Mouse (Mus musculus): ENCODE results near the gene Dlg2. TPM values are rescaled to one million over a fixed set of nuclear protein-coding genes. Genes with fewer than 3 reads are reported as not detected.
A peak's percentile ranks its signal among the peaks of the same experiment; 100 is the strongest.

The Dlg2 gene
- polyA plus RNA-seq, 1 experiment from 2014 or later = 1.3 TPM

DNA sequence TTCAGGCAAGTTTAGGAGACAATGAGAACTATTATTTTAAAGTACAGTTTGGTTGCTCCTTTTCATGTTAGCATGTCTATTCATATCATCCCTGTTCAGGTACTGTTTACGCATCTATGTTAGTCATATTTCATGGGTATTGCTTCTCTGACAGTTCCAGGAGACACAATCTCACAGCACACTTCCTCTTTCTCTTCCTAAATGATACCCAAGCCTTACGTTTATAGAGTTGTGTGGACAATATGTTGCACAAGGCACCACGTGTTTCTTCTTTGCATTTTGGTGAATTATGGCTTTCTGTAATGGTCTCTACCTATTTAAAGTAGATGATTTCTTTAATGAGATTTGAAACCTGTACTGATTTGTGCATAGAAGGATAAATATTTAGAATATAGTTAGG is 990.6 kb downstream of the Dlg2 start:
- Histone ChIP-seq H3K4me1 (no peaks in the 10 kb centered on the region), H3K9me3 (no peaks in the 10 kb centered on the region), H3K36me3 (replicated peaks) (no peaks in the 10 kb centered on the region), H3K4me3 (no peak overlapping the region), H3K27me3 (replicated peaks; ENCODE audit: low read depth, poor library complexity, severe bottlenecking) (no peaks in the 10 kb centered on the region), H3K27ac (replicated peaks) (no peak overlapping the region)
- no peak for DNase-seq (ENCODE audit: low spot score)
- WGBS = 86% methylated on average over 3 of the region's 3 CpGs

- Histone ChIP-seq H3K4me3 (no peak overlapping the region), H3K4me1 (no peaks in the 10 kb centered on the region)
Observed at GRCm38 (mm10) chr7:91479145-91479544, 1002.7 kb downstream of the Dlg2 start.

DNA sequence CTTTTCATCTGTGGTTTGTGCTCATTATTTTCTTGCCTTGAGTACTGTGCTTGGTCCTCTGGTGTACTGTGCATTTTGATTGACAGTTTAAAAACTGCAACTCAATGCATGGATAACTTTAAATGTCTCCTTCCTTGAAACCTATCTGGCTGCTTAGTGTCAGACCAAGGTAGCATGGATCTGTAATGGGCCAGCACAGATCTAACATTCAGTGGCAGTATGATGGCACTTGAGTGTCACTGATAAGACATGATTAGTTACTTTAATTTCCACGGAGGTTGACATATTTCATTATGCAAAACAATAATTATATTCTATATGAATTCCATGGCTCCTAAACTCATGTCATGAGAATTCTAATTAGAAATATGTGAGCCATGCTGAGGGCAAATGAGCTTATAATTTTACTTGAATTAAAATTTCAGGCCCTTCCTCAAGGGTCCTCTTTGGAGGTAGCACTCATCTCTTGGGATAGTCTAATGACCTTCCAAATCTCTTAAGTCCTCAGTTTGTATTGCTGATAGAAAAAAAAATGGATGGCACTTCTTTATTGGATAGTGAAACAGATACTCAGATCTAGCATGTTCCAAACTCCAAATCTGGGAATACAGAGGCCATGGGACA is 1005.2 kb downstream of the Dlg2 start:
- Histone ChIP-seq H3K27me3 (replicated peaks; ENCODE audit: low read depth, poor library complexity, severe bottlenecking) (no peaks in the 10 kb centered on the region), H3K27ac (replicated peaks) (no peak overlapping the region), H3K4me1 (no peaks in the 10 kb centered on the region), H3K36me3 (replicated peaks) (no peaks in the 10 kb centered on the region), H3K9me3 (no peaks in the 10 kb centered on the region), H3K4me3 (no peak overlapping the region)
- WGBS = 88% methylated on average over 1 of the region's 1 CpGs
- DNase-seq (ENCODE audit: low spot score) = no peak

More at GRCm38 (mm10) chr7:91479145-91479544, 1002.7 kb downstream of the Dlg2 start:
- Histone ChIP-seq H3K9me3 (no peaks in the 10 kb centered on the region), H3K27ac (replicated peaks) (no peak overlapping the region), H3K36me3 (replicated peaks) (no peaks in the 10 kb centered on the region), H3K27me3 (replicated peaks; ENCODE audit: low read depth, poor library complexity, severe bottlenecking) (no peaks in the 10 kb centered on the region)
- DNase-seq (ENCODE audit: low spot score) = no peak
- 77% methylated on average over 3 of the region's 3 CpGs for WGBS

- no peaks in the 10 kb centered on the region for H3K36me3 ChIP-seq (replicated peaks)
- no peak overlapping the region for H3K27ac ChIP-seq (replicated peaks)
- H3K4me1 ChIP-seq = no peaks in the 10 kb centered on the region
- H3K4me3 ChIP-seq = no peak overlapping the region
- no peaks in the 10 kb centered on the region for H3K27me3 ChIP-seq (replicated peaks; ENCODE audit: low read depth, poor library complexity, severe bottlenecking)
- 78% methylated on average over 3 of the region's 3 CpGs for WGBS
- no peak for DNase-seq (ENCODE audit: low spot score)
- no peaks in the 10 kb centered on the region for H3K9me3 ChIP-seq
Observed at GRCm38 (mm10) chr7:91493234-91493633, 1016.8 kb downstream of the Dlg2 start.

DNA sequence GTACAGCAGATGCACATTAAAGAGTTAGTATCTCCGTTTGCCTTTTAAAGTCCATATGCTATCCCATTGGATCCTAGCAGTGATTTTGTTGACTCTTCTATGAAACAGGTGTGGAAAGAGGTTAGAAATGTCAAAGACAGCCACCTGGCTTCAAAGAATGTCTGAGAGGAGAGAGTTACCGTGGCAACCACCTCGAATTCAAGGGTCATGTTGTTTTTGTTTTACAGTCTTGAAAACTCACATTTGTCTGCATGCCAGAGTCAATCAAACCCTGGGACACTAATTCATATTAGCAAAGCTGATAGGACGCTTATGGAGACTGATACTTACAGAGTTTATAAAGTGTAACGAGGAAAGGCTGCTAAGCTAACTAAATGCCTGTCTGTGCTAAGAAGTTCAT is 1019.1 kb downstream of the Dlg2 start:
- H3K27ac ChIP-seq (replicated peaks) = no peak overlapping the region
- H3K9me3 ChIP-seq = no peaks in the 10 kb centered on the region
- no peaks in the 10 kb centered on the region for H3K27me3 ChIP-seq (replicated peaks; ENCODE audit: low read depth, poor library complexity, severe bottlenecking)
- DNase-seq (ENCODE audit: low spot score) = no peak
- 77% methylated on average over 5 of the region's 5 CpGs for WGBS
- no peaks in the 10 kb centered on the region for H3K4me1 ChIP-seq
- H3K36me3 ChIP-seq (replicated peaks) = no peaks in the 10 kb centered on the region
- H3K4me3 ChIP-seq = no peak overlapping the region

DNA sequence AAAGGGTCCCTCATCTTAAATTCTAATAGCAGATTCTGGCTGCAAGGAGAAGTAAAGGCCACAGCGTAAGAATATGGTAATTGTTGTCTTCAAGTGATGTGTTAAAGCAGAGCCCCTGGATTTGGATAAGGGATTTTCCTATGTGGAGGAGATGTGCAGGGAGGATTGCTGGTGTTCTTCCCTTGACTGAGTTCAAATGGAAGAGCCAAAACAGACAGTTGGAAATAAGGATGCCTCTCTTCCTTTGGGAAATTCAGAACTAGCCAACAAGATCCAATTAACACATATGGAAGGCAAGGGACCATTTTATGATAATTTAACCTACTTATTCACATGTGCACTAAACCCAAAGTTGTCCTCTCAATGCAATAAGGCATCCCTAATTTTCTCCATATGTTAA is 1034.6 kb downstream of the Dlg2 start:
- no peak for DNase-seq (ENCODE audit: low spot score)
- no peaks in the 10 kb centered on the region for H3K4me1 ChIP-seq
- no peak overlapping the region for H3K4me3 ChIP-seq
- no peak overlapping the region for H3K27ac ChIP-seq (replicated peaks)
- no peaks in the 10 kb centered on the region for H3K9me3 ChIP-seq
- H3K27me3 ChIP-seq (replicated peaks; ENCODE audit: low read depth, poor library complexity, severe bottlenecking) = no peaks in the 10 kb centered on the region
- no peaks in the 10 kb centered on the region for H3K36me3 ChIP-seq (replicated peaks)
- WGBS = 79% methylated on average over 1 of the region's 1 CpGs

GRCm38 (mm10) chr7:91514445-91514844 is 1038.0 kb downstream of the Dlg2 start:
- 70% methylated on average over 3 of the region's 3 CpGs for WGBS
- no peaks in the 10 kb centered on the region for H3K36me3 ChIP-seq (replicated peaks)

DNA sequence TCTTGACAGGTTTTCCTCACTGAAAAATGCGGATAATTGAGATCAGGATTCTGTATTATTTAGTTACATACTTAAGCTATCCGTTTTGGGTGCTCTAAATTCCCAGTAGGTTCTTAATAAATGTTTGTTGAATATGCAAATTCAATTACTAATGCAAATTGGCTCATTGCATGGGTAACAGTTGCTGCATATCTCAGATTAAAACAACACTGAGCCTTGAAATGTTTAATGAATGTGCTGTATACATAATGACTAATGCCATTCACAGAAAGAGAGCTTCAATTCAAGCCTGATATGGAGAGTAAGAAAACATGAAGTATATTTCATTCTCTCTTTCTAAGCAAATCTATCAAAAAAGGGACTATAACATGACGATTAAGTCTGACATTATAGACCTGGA is 1039.8 kb downstream of the Dlg2 start:
- Histone ChIP-seq H3K4me1 (no peaks in the 10 kb centered on the region), H3K36me3 (replicated peaks) (no peaks in the 10 kb centered on the region), H3K4me3 (no peak overlapping the region), H3K27me3 (replicated peaks; ENCODE audit: low read depth, poor library complexity, severe bottlenecking) (no peaks in the 10 kb centered on the region), H3K27ac (replicated peaks) (no peak overlapping the region), H3K9me3 (no peaks in the 10 kb centered on the region)
- 80% methylated on average over 3 of the region's 3 CpGs for WGBS
- no peak for DNase-seq (ENCODE audit: low spot score)

More at GRCm38 (mm10) chr7:91514445-91514844, 1038.0 kb downstream of the Dlg2 start:
- Histone ChIP-seq H3K27me3 (replicated peaks; ENCODE audit: low read depth, poor library complexity, severe bottlenecking) (no peaks in the 10 kb centered on the region), H3K4me1 (no peaks in the 10 kb centered on the region), H3K4me3 (no peak overlapping the region), H3K27ac (replicated peaks) (no peak overlapping the region), H3K9me3 (no peaks in the 10 kb centered on the region)
- DNase-seq (ENCODE audit: low spot score) = no peak

DNA sequence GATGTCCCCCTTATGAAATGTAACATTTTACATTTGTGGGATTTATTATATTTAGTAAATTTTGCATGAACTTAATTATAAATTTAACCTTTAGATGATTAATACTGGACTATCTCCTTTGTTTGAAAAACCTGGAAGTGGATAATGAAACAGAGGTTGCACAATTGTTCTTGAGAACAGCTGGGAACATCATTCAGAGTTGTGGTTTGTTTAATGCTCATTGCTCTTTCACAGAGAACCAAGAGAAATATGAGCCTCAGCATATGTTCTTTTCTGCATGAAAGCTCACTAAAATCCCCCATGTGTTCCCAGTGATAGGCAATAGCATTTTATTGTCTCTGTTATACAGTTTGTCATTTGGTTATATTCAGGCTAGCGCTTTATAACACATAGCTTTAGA is 1049.4 kb downstream of the Dlg2 start:
- no peaks in the 10 kb centered on the region for H3K36me3 ChIP-seq (replicated peaks)
- H3K4me3 ChIP-seq = no peak overlapping the region
- 95% methylated on average over 1 of the region's 1 CpGs for WGBS

DNA sequence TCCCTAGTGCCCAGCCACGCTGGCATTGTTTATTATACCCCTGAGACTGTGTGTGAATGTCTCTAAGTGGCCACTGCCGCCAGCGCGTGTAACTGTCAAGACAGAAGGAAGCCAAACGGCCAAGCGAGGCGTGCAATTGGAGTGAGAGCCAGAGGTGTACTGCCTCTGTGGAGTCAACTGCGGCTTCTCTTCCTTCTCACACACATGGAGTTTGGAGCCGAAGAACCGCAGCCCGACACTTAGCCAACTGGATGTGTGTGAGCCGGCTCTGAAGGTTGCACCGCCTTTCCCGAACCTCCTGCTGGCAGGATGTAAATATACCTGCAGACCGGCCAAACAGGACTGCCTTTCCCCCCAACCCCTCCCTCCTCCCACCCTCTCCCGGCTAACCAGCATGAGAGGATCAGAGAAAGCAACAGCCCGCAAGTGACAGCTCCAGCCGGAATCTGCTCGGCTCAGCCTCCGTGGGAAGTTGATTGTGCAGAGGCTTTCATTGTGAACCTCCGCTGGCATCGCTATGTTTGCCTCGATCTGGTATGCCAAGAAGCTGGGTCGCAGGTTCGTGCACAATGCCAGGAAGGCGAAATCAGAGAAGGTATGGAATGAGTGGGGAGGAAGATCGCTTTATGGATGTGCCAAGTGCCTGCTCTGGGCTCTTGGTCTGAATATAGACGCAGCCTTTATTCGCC is 1066.3 kb downstream of the Dlg2 start:
- Histone ChIP-seq H3K27ac (replicated peaks) (no peak overlapping the region), H3K4me1 (peaks cover 8% of the 10 kb centered on the region), H3K27me3 (replicated peaks; ENCODE audit: low read depth, poor library complexity, severe bottlenecking) (peaks cover 24% of the 10 kb centered on the region), H3K4me3 (peak overlapping the region; percentile 51), H3K36me3 (replicated peaks) (no peaks in the 10 kb centered on the region), H3K9me3 (no peaks in the 10 kb centered on the region)
- WGBS = 3% methylated on average over 29 of the region's 29 CpGs
- DNase-seq (ENCODE audit: low spot score) = peak; percentile 58

More for the DNA sequence above, 1049.4 kb downstream of the Dlg2 start:
- H3K9me3 ChIP-seq = no peaks in the 10 kb centered on the region
- no peak overlapping the region for H3K27ac ChIP-seq (replicated peaks)
- H3K27me3 ChIP-seq (replicated peaks; ENCODE audit: low read depth, poor library complexity, severe bottlenecking) = no peaks in the 10 kb centered on the region
- H3K4me1 ChIP-seq = no peaks in the 10 kb centered on the region
- DNase-seq (ENCODE audit: low spot score) = no peak

DNA sequence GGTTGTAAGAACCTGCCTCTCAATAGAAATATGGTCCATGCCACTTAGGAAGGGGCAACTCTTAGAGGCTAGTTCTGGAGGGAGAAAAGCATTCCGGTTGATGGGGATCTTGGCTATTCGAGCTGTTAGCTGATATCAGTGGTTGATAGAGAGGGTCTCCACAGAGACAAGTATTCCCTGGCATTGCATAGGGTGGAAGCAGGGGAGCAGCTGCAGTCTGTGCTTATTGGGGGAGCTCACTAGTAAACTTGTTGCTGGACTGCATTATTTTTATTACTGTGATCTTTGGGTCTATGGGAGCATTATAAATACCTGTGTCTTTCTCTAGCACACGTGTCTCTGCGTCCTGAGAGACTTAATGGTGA is 1066.8 kb downstream of the Dlg2 start:
- H3K4me3 ChIP-seq = peak overlapping the region; percentile 51
- no peaks in the 10 kb centered on the region for H3K36me3 ChIP-seq (replicated peaks)
- H3K27ac ChIP-seq (replicated peaks) = no peak overlapping the region
- H3K9me3 ChIP-seq = no peaks in the 10 kb centered on the region
- DNase-seq (ENCODE audit: low spot score) = no peak
- 51% methylated on average over 4 of the region's 4 CpGs for WGBS
- H3K4me1 ChIP-seq = peaks cover 8% of the 10 kb centered on the region
- H3K27me3 ChIP-seq (replicated peaks; ENCODE audit: low read depth, poor library complexity, severe bottlenecking) = peaks cover 24% of the 10 kb centered on the region

DNA sequence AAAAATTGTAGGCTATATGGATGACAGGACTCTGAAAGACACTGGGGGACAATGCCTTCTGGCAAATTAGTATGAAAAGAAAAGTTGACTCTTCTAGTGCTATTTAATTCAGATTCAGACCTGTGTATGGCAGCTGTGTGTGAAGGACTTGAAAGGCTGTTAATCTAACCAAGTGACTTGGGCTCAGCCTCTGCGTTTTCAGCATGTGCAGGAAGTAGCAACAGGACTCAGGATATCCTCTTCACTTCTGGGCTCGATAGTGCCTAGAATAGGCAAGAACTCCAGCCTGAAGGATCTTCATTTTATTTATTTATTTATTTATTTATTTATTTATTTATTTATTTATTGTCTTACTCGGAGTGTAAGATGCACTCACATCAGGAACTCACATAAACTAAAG is 1068.1 kb downstream of the Dlg2 start:
- no peaks in the 10 kb centered on the region for H3K9me3 ChIP-seq
- no peaks in the 10 kb centered on the region for H3K36me3 ChIP-seq (replicated peaks)
- WGBS = 76% methylated on average over 3 of the region's 3 CpGs
- H3K4me3 ChIP-seq = no peak overlapping the region
- H3K4me1 ChIP-seq = peaks cover 8% of the 10 kb centered on the region
- H3K27ac ChIP-seq (replicated peaks) = no peak overlapping the region
- H3K27me3 ChIP-seq (replicated peaks; ENCODE audit: low read depth, poor library complexity, severe bottlenecking) = peaks cover 24% of the 10 kb centered on the region
- no peak for DNase-seq (ENCODE audit: low spot score)

DNA sequence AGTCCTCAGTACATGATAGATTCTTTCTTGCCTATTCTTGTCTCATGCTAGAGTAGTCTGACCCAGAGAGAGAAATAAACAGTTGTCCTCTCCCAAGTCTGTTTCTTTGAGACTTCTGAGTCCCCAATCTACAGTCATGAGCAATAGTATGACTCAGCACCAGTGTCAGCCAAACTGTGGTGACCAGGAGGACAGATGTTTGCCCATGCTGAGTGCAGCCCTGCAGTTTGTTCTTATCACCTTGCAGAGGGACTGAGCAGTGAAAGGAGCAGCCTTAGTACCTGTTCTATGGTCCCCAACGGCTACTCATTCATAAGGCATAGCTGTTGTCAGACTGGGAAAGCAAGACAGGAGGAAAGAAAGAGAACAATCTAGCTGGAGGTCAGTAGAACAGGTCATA is 1072.3 kb downstream of the Dlg2 start:
- Histone ChIP-seq H3K27me3 (replicated peaks; ENCODE audit: low read depth, poor library complexity, severe bottlenecking) (peaks cover under 1% of the 10 kb centered on the region; the same call in 1 of the 2 replicates), H3K27ac (replicated peaks) (no peak overlapping the region), H3K4me1 (no peaks in the 10 kb centered on the region), H3K9me3 (no peaks in the 10 kb centered on the region), H3K36me3 (replicated peaks) (no peaks in the 10 kb centered on the region), H3K4me3 (no peak overlapping the region)
- DNase-seq (ENCODE audit: low spot score) = no peak
- 79% methylated on average over 1 of the region's 1 CpGs for WGBS

All from embryonic facial prominence, embryonic 10.5 days (tissue).